In the genomic region with DNA sequence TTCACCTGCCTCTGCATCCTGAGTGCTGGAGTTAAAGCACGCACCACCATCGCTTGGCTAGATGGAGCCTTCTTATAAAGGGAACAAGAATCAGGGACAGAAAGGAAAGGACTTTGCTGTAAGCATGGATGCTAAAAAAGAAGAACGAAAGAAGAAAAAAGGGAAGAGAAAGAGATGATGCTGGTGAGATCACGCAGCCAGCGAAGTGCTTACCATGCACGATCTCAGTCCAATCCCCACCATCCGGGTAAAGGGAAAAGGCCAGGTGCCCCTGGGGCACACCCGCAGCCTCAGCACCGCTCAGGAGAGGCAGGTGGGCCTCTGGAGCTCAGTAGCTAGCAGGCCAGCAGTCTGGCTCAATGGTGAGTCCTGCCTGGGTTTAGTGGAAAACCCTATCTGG, we compare ENCODE assay signal across 35 mouse cellular contexts. TPM values are rescaled to one million over a fixed set of nuclear protein-coding genes. Genes with fewer than 3 reads are reported as not detected.
A peak's percentile ranks its signal among the peaks of the same experiment; 100 is the strongest.
DNase-seq lines count a peak whose midpoint lies in the region; ATAC-seq and TF ChIP-seq lines count a peak whose summit lies in the region.
"Had no signal": no experiment of that assay in that cellular context is flagged by ENCODE, and none has a peak within 500 bp of the region (broad histone marks: within the 10 kb centered on the region; RNA-seq: fewer than 3 reads in every experiment).

No protein-coding gene starts in this region.

- intact Hi-C loops in heart, adult 2 months (cut with DNase I) = no loop called here

- no peaks in the 10 kb centered on the region for H3K79me2 ChIP-seq in macrophage (ENCODE audit: inconsistent target)
- no peaks in the 10 kb centered on the region for H3K79me2 ChIP-seq in heart, adult 2 months (replicated peaks; ENCODE audit: control insufficient read depth, insufficient read depth, low read length)

- no peaks in the 10 kb centered on the region for H3K27me3 ChIP-seq in heart, adult 2 months (ENCODE audit: control insufficient read depth, insufficient read depth, low read length)
- H3K27me3 ChIP-seq: embryonic facial prominence, embryonic 13.5 days; forebrain, embryonic 13.5 days; heart, embryonic 13.5 days; hindbrain, embryonic 12.5 days; hindbrain, embryonic 15.5 days had no signal

- no peaks in the 10 kb centered on the region for H3K36me3 ChIP-seq in macrophage (ENCODE audit: inconsistent target)
- no peaks in the 10 kb centered on the region for H3K36me3 ChIP-seq in heart, adult 2 months (ENCODE audit: control insufficient read depth, insufficient read depth, low read length)
- H3K36me3 ChIP-seq: embryonic facial prominence, embryonic 10.5 days; embryonic facial prominence, embryonic 13.5 days; heart, embryonic 10.5 days; heart, embryonic 13.5 days; hindbrain, embryonic 12.5 days; hindbrain, embryonic 15.5 days had no signal

- H3K4me3 ChIP-seq in layer of hippocampus, adult 2 months = no peak overlapping the region
- H3K4me3 ChIP-seq in brown adipose tissue, adult 24 weeks (ENCODE audit: insufficient read depth, low read depth, low read length) = no peak overlapping the region
- no peak overlapping the region for H3K4me3 ChIP-seq in macrophage (ENCODE audit: inconsistent target)
- no peak overlapping the region for H3K4me3 ChIP-seq in heart, adult 2 months
- H3K4me3 ChIP-seq: embryonic facial prominence, embryonic 10.5 days; embryonic facial prominence, embryonic 13.5 days; erythroblast, embryonic 14.5 days; forebrain, embryonic 13.5 days; heart, embryonic 10.5 days; heart, embryonic 13.5 days; hindbrain, embryonic 12.5 days; hindbrain, embryonic 15.5 days had no signal

- no peak for TF ChIP-seq CTCF in layer of hippocampus, adult 2 months (conservative IDR thresholded peaks at IDR 0.05)
- TF ChIP-seq CTCF in heart, adult 2 months (IDR thresholded peaks at IDR 0.05) = no peak

- H3K4me1 ChIP-seq in brown adipose tissue, adult 24 weeks (ENCODE audit: control insufficient read depth, insufficient read depth, insufficient read length, low read length) = no peaks in the 10 kb centered on the region
- no peaks in the 10 kb centered on the region; the same call in 1 of the 2 replicates for H3K4me1 ChIP-seq in heart, adult 2 months (ENCODE audit: control insufficient read depth, insufficient read depth, low read length)
- H3K4me1 ChIP-seq: forebrain, embryonic 13.5 days; hindbrain, embryonic 15.5 days had no signal

- no peak for TF ChIP-seq POLR2A in heart, adult 2 months (IDR thresholded peaks at IDR 0.05; ENCODE audit: insufficient read depth, low read depth, low read length)

- H3K27ac ChIP-seq in layer of hippocampus, adult 2 months = peak overlapping the region; percentile 64; the same call in 1 of the 2 replicates
- peak overlapping the region; percentile 68 for H3K27ac ChIP-seq in brown adipose tissue, adult 24 weeks (replicated peaks; ENCODE audit: low read depth, low read length)
- H3K27ac ChIP-seq in macrophage = peak overlapping the region; percentile 89
- no peak overlapping the region for H3K27ac ChIP-seq in heart, adult 2 months
- H3K27ac ChIP-seq: embryonic facial prominence, embryonic 10.5 days; embryonic facial prominence, embryonic 13.5 days; forebrain, embryonic 13.5 days; heart, embryonic 10.5 days; heart, embryonic 13.5 days; hindbrain, embryonic 12.5 days; hindbrain, embryonic 15.5 days had no signal

- no peak for DNase-seq in layer of hippocampus, adult 2 months (ENCODE audit: low spot score in 2 of 2)
- DNase-seq in layer of hippocampus, postnatal 25 days (ENCODE audit: extremely low spot score in 1 of 2, low spot score in 1 of 2) = no peak
- no peak for DNase-seq in heart, adult 2 months
- DNase-seq in ovary, postnatal 14 days (ENCODE audit: low spot score) = no peak
- DNase-seq: adrenal gland, adult 8-10 months; adrenal gland, postnatal 25 days; cerebellum, adult 11 months; cerebellum, adult 2 months; cerebellum, adult 9-11 months; cerebellum, postnatal 25 days; embryo, embryonic 11 days; gastrocnemius, postnatal 10 days; gastrocnemius, postnatal 36 days; heart, adult 18-20 months; heart, postnatal 14 days had no signal

- no peak for ATAC-seq in megakaryocyte-erythroid progenitor cell, adult 5-6 weeks (replicated peaks; ENCODE audit: low FRiP score, low TSS enrichment, poor library complexity, severe bottlenecking)
- ATAC-seq: activated CD4-positive, CD25-positive, alpha-beta regulatory T cell, adult 4 months; CD4-positive, CD25-positive, alpha-beta regulatory T cell, adult 4 months; forebrain, embryonic 13.5 days; forebrain, embryonic 16.5 days had no signal

- no peak for TF ChIP-seq EP300 in heart, adult 2 months (IDR thresholded peaks at IDR 0.05; ENCODE audit: insufficient read depth, low read depth, low read length)

- WGBS in macrophage (ENCODE audit: missing documents) = 38% methylated on average over 9 of the region's 9 CpGs
- WGBS in heart, adult 2 months = 88% methylated on average over 9 of the region's 9 CpGs

- no peak overlapping the region for H3K9ac ChIP-seq in heart, adult 2 months (ENCODE audit: low read depth, low read length)
- H3K9ac ChIP-seq: embryonic facial prominence, embryonic 13.5 days; forebrain, embryonic 13.5 days; heart, embryonic 13.5 days; hindbrain, embryonic 12.5 days; hindbrain, embryonic 15.5 days had no signal

RNA-seq across cellular contexts. Expression of gene Batf3, which starts 12.3 kb away (rescaled TPM):
- 1 to 10 TPM in 1 of 2 experiments, under 1 TPM in 1; 0.98 to 1.7 TPM for total RNA-seq in layer of hippocampus, adult 2 months (2021)
- total RNA-seq in layer of hippocampus, postnatal 25 days (2021) = 1 to 10 TPM in 1 of 2 experiments, under 1 TPM in 1; 0.96 to 1.1 TPM
- 1.3 and 1.4 TPM in 2 replicates for polyA plus RNA-seq in brown adipose tissue, adult 24 weeks (2012; ENCODE audit: insufficient read depth, insufficient read length, missing spikeins)
- 10 to 100 TPM in 21 of 26 experiments, 1 to 10 TPM in 5; 7.1 to 32.2 (median 14.5) TPM for total RNA-seq in macrophage (2018; cell fraction: chromatin; rRNA removed)
- 10 to 100 TPM in 1 of 26 experiments, 1 to 10 TPM in 25; 2.7 to 10.8 (median 5.2) TPM for total RNA-seq in macrophage (2018; cell fraction: cytosol; rRNA removed)
- total RNA-seq in macrophage (2018; cell fraction: nucleus; rRNA removed) = 10 to 100 TPM in 21 of 26 experiments, 1 to 10 TPM in 5; 4.0 to 27.0 (median 12.2) TPM
- polyA plus RNA-seq in macrophage (2018) = 3.0 to 7.3 TPM (median 5.6 TPM) in 3 replicates
- total RNA-seq in megakaryocyte-erythroid progenitor cell, adult 5-6 weeks (2014; fragmentation: Nextera tagmentation) = not detected in 2 replicates
- total RNA-seq in megakaryocyte-erythroid progenitor cell, adult 5-6 weeks (2017) = 0.34 TPM in 1 of 2 replicates, not detected in the other
- total RNA-seq in heart, adult 2 months (2021) = under 1 TPM in 1 of 2 experiments, not detected in 1; 0.60 TPM
- 1.3 and 1.8 TPM in 2 replicates for polyA plus RNA-seq in heart, adult 2 months (2012; rRNA removed)
- total RNA-seq: gastrocnemius, adult 18-20 months; gastrocnemius, postnatal 36 days; heart, postnatal 14 days; hematopoietic stem cell, adult 5-6 weeks had no signal
- polyA plus RNA-seq: activated CD4-positive, CD25-positive, alpha-beta regulatory T cell, adult 4 months; CD4-positive, CD25-positive, alpha-beta regulatory T cell, adult 4 months had no signal

RNA-seq across cellular contexts. Expression of gene Nsl1, which starts 47.1 kb away (rescaled TPM):
- 1 to 10 TPM in 1 of 2 experiments, under 1 TPM in 1; 0.87 to 1.3 TPM for total RNA-seq in layer of hippocampus, adult 2 months (2021)
- total RNA-seq in layer of hippocampus, postnatal 25 days (2021) = under 1 TPM; 0.80 to 0.91 TPM
- 0.28 and 0.79 TPM in 2 replicates for polyA plus RNA-seq in brown adipose tissue, adult 24 weeks (2012; ENCODE audit: insufficient read depth, insufficient read length, missing spikeins)
- 10 to 100 TPM in 1 of 26 experiments, 1 to 10 TPM in 24, under 1 TPM in 1; 0.87 to 10.3 (median 4.8) TPM for total RNA-seq in macrophage (2018; cell fraction: chromatin; rRNA removed)
- total RNA-seq in macrophage (2018; cell fraction: cytosol; rRNA removed) = 1 to 10 TPM in 21 of 26 experiments, under 1 TPM in 5; 0.52 to 3.7 (median 1.5) TPM
- 10 to 100 TPM in 1 of 26 experiments, 1 to 10 TPM in 23, under 1 TPM in 2; 0.81 to 13.5 (median 3.0) TPM for total RNA-seq in macrophage (2018; cell fraction: nucleus; rRNA removed)
- polyA plus RNA-seq in macrophage (2018) = 1.1 to 7.5 TPM (median 2.4 TPM) in 3 replicates
- total RNA-seq in megakaryocyte-erythroid progenitor cell, adult 5-6 weeks (2014; fragmentation: Nextera tagmentation) = 17.2 and 20.8 TPM in 2 replicates
- 14.8 and 18.4 TPM in 2 replicates for total RNA-seq in megakaryocyte-erythroid progenitor cell, adult 5-6 weeks (2017)
- under 1 TPM; 0.16 to 0.18 TPM for total RNA-seq in heart, adult 2 months (2021)
- polyA plus RNA-seq in heart, adult 2 months (2012; rRNA removed) = 0.18 and 0.20 TPM in 2 replicates

RNA-seq across cellular contexts. Expression of gene Tatdn3, which starts 47.2 kb away (rescaled TPM):
- total RNA-seq in layer of hippocampus, adult 2 months (2021) = 10 to 100 TPM; 38.4 to 48.7 TPM
- 10 to 100 TPM; 24.0 to 44.7 TPM for total RNA-seq in layer of hippocampus, postnatal 25 days (2021)
- 18.4 and 34.6 TPM in 2 replicates for polyA plus RNA-seq in brown adipose tissue, adult 24 weeks (2012; ENCODE audit: insufficient read depth, insufficient read length, missing spikeins)
- total RNA-seq in macrophage (2018; cell fraction: chromatin; rRNA removed) = 100 to 1,000 TPM in 18 of 26 experiments, 10 to 100 TPM in 8; 43.4 to 241 (median 126) TPM
- total RNA-seq in macrophage (2018; cell fraction: cytosol; rRNA removed) = 10 to 100 TPM in 7 of 26 experiments, 1 to 10 TPM in 19; 6.0 to 13.4 (median 8.5) TPM
- 100 to 1,000 TPM in 2 of 26 experiments, 10 to 100 TPM in 24; 15.4 to 103 (median 65.4) TPM for total RNA-seq in macrophage (2018; cell fraction: nucleus; rRNA removed)
- 7.7 to 13.2 TPM (median 7.9 TPM) in 3 replicates for polyA plus RNA-seq in macrophage (2018)
- 20.1 and 23.3 TPM in 2 replicates for total RNA-seq in megakaryocyte-erythroid progenitor cell, adult 5-6 weeks (2014; fragmentation: Nextera tagmentation)
- total RNA-seq in megakaryocyte-erythroid progenitor cell, adult 5-6 weeks (2017) = 23.3 and 33.6 TPM in 2 replicates
- total RNA-seq in heart, adult 2 months (2021) = 10 to 100 TPM; 14.3 to 14.6 TPM
- polyA plus RNA-seq in heart, adult 2 months (2012; rRNA removed) = 11.9 and 25.6 TPM in 2 replicates

RNA-seq across cellular contexts. Expression of gene Fam71a, which starts 54.7 kb away (rescaled TPM):
- total RNA-seq in layer of hippocampus, adult 2 months (2021) = not detected
- not detected for total RNA-seq in layer of hippocampus, postnatal 25 days (2021)
- not detected in 2 replicates for polyA plus RNA-seq in brown adipose tissue, adult 24 weeks (2012; ENCODE audit: insufficient read depth, insufficient read length, missing spikeins)
- total RNA-seq in macrophage (2018; cell fraction: chromatin; rRNA removed) = 1 to 10 TPM in 2 of 26 experiments, under 1 TPM in 11, not detected in 13; 0.28 to 1.7 (median 0.57) TPM
- under 1 TPM in 2 of 26 experiments, not detected in 24; 0.09 TPM for total RNA-seq in macrophage (2018; cell fraction: cytosol; rRNA removed)
- 10 to 100 TPM in 1 of 26 experiments, 1 to 10 TPM in 1, under 1 TPM in 15, not detected in 9; 0.21 to 15.2 (median 0.40) TPM for total RNA-seq in macrophage (2018; cell fraction: nucleus; rRNA removed)
- not detected in 3 replicates for polyA plus RNA-seq in macrophage (2018)
- total RNA-seq in megakaryocyte-erythroid progenitor cell, adult 5-6 weeks (2014; fragmentation: Nextera tagmentation) = not detected in 2 replicates
- 0.11 and 0.42 TPM in 2 replicates for total RNA-seq in megakaryocyte-erythroid progenitor cell, adult 5-6 weeks (2017)
- not detected for total RNA-seq in heart, adult 2 months (2021)
- not detected in 2 replicates for polyA plus RNA-seq in heart, adult 2 months (2012; rRNA removed)
- total RNA-seq: adrenal gland, adult 8-10 months; adrenal gland, postnatal 25 days; ES-E14; gastrocnemius, adult 18-20 months; gastrocnemius, postnatal 10 days; gastrocnemius, postnatal 36 days; heart, adult 18-20 months; heart, postnatal 14 days had no signal
- polyA plus RNA-seq: activated CD4-positive, CD25-positive, alpha-beta regulatory T cell, adult 4 months; C2C12; CD4-positive, CD25-positive, alpha-beta regulatory T cell, adult 4 months; cerebellum, adult 2 months; embryonic facial prominence, embryonic 10.5 days; embryonic facial prominence, embryonic 13.5 days; erythroblast, embryonic 14.5 days; forebrain, embryonic 13.5 days; forebrain, embryonic 16.5 days; heart, embryonic 10.5 days; heart, embryonic 13.5 days; heart, embryonic 16.5 days; hindbrain, embryonic 12.5 days; hindbrain, embryonic 15.5 days; intestine, embryonic 14.5 days had no signal

Comparison
In these comparisons a context has a peak if more than half of its experiments do, and no peak if none do; other contexts are left out.
1. RNA of gene Nsl1, which starts 47.1 kb away (total RNA-seq): 14.8 to 20.8 TPM in megakaryocyte-erythroid progenitor cell, adult 5-6 weeks; 0.87 to 1.3 TPM in layer of hippocampus, adult 2 months, 0.80 to 0.91 TPM in layer of hippocampus, postnatal 25 days and 0.16 to 0.18 TPM in heart, adult 2 months; every median in the first group is over 4 times any median in the second.